Mouse (Mus musculus) heart, embryonic 16.5 days (tissue): ENCODE measurements around the gene 4930432M17Rik. TPM values are rescaled to one million over a fixed set of nuclear protein-coding genes. Genes with fewer than 3 reads are reported as not detected.
A peak's percentile ranks its signal among the peaks of the same experiment; 100 is the strongest.

Source experiments
- ATAC-seq: fragments of 200-750 bp; cut with Nextera tagmentation; replicated peaks from 2 replicates; pipeline ENCODE4 v1.8.0; 2017; ENCODE audit warnings: moderate number of reproducible peaks; ENCODE audit not compliant: insufficient read depth, low FRiP score; ENCODE audit errors: extremely low read depth
- H3K27ac ChIP-seq: fragments of 300-500 bp; sonication (generic); 2 replicates; pipeline ENCODE4 v1.5.1; 2014; ENCODE audit warnings: mild to moderate bottlenecking, low read length, control low read depth, moderate library complexity
- H3K27me3 ChIP-seq: fragments of 300-500 bp; sonication (generic); 2 replicates; pipeline ENCODE4 v1.6.1; 2014; ENCODE audit warnings: low read length, mixed read lengths; ENCODE audit not compliant: control insufficient read depth, insufficient read depth
- H3K36me3 ChIP-seq: fragments of 300-500 bp; sonication (generic); 2 replicates; pipeline ENCODE4 v1.6.1; 2014; ENCODE audit not compliant: control insufficient read depth, insufficient read depth
- H3K4me1 ChIP-seq: fragments of 300-500 bp; sonication (generic); 2 replicates; pipeline ENCODE4 v1.6.1; 2014; ENCODE audit warnings: low read length, mixed read lengths; ENCODE audit not compliant: control insufficient read depth, insufficient read depth
- H3K4me2 ChIP-seq: fragments of 300-500 bp; sonication (generic); 2 replicates; pipeline ENCODE4 v1.6.1; 2014; ENCODE audit warnings: low read depth, mild to moderate bottlenecking, control low read depth, low read length
- H3K4me3 ChIP-seq: fragments of 300-500 bp; sonication (generic); 2 replicates; pipeline ENCODE4 v1.5.1; 2014; ENCODE audit warnings: mild to moderate bottlenecking, control low read depth, low read length
- H3K9ac ChIP-seq: fragments of 300-500 bp; sonication (generic); 2 replicates; pipeline ENCODE4 v1.6.1; 2014; ENCODE audit warnings: low read length, control low read depth
- H3K9me3 ChIP-seq: fragments of 300-500 bp; sonication (generic); replicated peaks from 2 replicates; pipeline ENCODE4 v1.6.1; 2016; ENCODE audit warnings: low read length; ENCODE audit not compliant: control insufficient read depth
- WGBS: fragments of 180-500 bp; shearing (Covaris S2); extraction: QIAGEN DNeasy Blood & Tissue Kit; methylation state at CpG from one replicate; pipeline ENCODE4 v1.1.7; 2014; 5-methylcytosine and 5-hydroxymethylcytosine counted together
- polyA plus RNA-seq: library from polyadenylated mRNA; unstranded; fragments of >200 nt; fragmentation: Nextera tagmentation; extraction: Ambion mirVana; gene quantifications from 2 replicates; pipeline ENCODE4 v1.2.1, GENCODE M21; 2015

Gene 4930432M17Rik
- polyA plus RNA-seq, 1 experiment from 2014 or later, result not detected

- H3K36me3 ChIP-seq, result no peaks in the 10 kb centered on the region
- no peak overlapping the region for H3K4me2 ChIP-seq
- H3K9me3 ChIP-seq, result no peaks in the 10 kb centered on the region
- H3K9ac ChIP-seq, result no peak overlapping the region
- H3K4me3 ChIP-seq, result no peak overlapping the region
- H3K27me3 ChIP-seq, result no peaks in the 10 kb centered on the region
- no peak for ATAC-seq
- WGBS, result 78% methylated on average over 3 of the region's 3 CpGs
- peaks cover 17% of the 10 kb centered on the region for H3K4me1 ChIP-seq
- no peak overlapping the region for H3K27ac ChIP-seq
These were observed 49.1 kb downstream of the 4930432M17Rik start for GRCm38 (mm10) chr3:121719701-121720100.

DNA sequence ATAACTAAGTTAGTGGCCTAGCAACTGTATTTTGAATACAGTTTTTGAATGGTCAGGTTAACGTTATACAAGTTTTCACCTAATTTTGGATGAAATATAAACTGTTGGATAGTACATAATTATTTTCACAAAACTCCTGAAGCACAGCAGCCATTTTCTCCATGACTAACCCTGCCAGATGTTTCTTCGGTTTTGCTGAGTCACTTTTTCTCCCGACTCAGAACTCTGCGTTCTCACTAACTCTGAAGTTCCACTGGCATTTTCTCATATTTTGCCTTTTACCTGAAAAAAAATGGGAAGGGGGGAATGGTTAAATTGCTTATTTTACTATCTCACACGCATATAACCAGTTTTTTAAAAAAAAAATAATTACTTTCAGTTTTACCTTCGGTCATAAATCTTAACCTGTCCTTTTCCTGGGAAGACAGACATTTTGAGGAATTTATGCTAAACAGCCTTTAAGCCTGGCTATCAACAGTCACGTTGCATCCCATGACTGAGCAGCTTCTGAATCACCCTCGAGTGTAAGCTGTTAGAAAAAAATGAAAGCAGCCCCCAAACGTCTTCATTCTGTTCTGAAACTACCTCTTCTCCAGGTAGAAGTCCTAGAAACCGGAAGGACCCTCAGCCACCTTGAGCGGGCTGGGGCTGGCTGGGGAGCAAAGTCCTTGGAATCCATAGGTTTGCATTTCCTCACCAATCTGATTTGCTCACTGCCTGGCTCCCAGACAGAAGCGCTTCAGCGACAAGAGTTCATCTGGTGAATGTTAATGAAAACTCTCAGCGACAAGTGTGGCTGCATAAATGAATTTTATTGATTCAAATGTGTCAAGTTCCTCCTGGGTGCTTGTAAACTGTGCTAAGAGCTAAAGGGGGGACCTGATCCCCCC lies 50.5 kb downstream of the 4930432M17Rik start:
- 50% methylated on average over 14 of the region's 14 CpGs for WGBS
- Histone ChIP-seq H3K4me2 (peak overlapping the region; percentile 22; the same call in 1 of the 2 replicates), H3K4me1 (peaks cover 17% of the 10 kb centered on the region), H3K9me3 (no peaks in the 10 kb centered on the region), H3K9ac (no peak overlapping the region), H3K36me3 (no peaks in the 10 kb centered on the region), H3K27me3 (no peaks in the 10 kb centered on the region), H3K4me3 (no peak overlapping the region), H3K27ac (no peak overlapping the region)
- ATAC-seq, result no peak

GRCm38 (mm10) chr3:121721691-121722070 lies 51.1 kb downstream of the 4930432M17Rik start:
- ATAC-seq, result no peak
- Histone ChIP-seq H3K9me3 (no peaks in the 10 kb centered on the region), H3K4me1 (peaks cover 17% of the 10 kb centered on the region), H3K9ac (no peak overlapping the region), H3K27me3 (no peaks in the 10 kb centered on the region), H3K27ac (no peak overlapping the region), H3K4me3 (no peak overlapping the region), H3K36me3 (no peaks in the 10 kb centered on the region), H3K4me2 (peak overlapping the region; percentile 22; the same call in 1 of the 2 replicates)
- 66% methylated on average over 7 of the region's 7 CpGs for WGBS

DNA sequence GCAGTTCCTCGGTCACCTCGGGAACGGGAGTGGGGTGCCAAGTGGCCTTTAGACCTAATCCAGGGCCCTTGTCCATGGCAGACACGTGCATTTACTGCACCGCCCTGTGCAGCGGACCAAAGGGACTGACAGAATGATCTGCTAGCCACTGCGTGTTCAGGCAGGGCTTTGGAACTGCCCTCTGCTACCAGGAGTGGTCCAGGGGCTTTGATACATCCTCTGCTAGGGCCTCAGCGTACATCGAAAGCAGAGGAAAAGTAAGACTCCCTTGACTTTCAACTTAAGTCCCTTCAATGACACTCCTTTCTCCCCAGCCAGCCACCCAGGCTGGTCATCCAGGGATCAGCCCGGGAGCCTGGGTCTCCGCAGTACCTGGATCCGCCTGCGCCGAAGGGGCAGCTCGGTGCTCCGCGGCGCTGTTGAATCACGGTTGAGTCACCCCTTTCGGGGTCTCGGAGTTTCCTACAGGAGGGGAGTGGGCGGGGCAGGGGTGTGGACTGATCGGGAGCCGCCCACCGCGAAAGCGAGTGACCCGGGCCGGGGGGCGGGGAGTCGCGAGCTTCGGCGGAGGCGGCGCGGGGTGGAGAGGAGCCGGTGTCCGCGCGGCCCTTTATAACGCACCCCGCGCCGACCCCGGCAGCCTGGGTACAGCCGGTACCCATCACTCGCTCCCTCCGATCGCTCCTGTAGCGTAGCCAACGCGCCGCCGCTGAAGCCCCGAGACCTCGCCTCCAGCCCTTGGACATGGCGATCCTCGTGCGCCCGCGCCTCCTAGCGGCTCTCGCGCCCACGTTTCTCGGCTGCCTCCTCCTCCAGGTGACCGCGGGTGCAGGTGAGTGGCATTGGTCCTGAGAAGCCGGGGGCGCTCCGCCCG lies 52.6 kb downstream of the 4930432M17Rik start, which contains the start of gene F3:
Gene F3, plus strand, starts transcription at position 567 of the 874 bp plus-strand sequence.
- H3K4me3 ChIP-seq, result peak within 1 kb of the TSS; percentile 77
- H3K36me3 ChIP-seq, result no peaks in the 10 kb centered on the region
- peak; percentile 82 for ATAC-seq
- peak within 1 kb of the TSS; percentile 70 for H3K27ac ChIP-seq
- no peaks in the 10 kb centered on the region for H3K27me3 ChIP-seq
- peaks cover 17% of the 10 kb centered on the region for H3K4me1 ChIP-seq
- peak within 1 kb of the TSS; percentile 80 for H3K9ac ChIP-seq
- no peaks in the 10 kb centered on the region for H3K9me3 ChIP-seq
- peak within 1 kb of the TSS; percentile 90 for H3K4me2 ChIP-seq
- WGBS, result under 1% methylated on average over 72 of the region's 73 CpGs

- Histone ChIP-seq H3K27me3 (no peaks in the 10 kb centered on the region), H3K9ac (peak overlapping the region; percentile 80), H3K36me3 (no peaks in the 10 kb centered on the region), H3K27ac (no peak overlapping the region), H3K4me1 (peaks cover 17% of the 10 kb centered on the region), H3K4me2 (peak overlapping the region; percentile 90), H3K9me3 (no peaks in the 10 kb centered on the region), H3K4me3 (peak overlapping the region; percentile 77)
- ATAC-seq, result no peak
- WGBS, result 5% methylated on average over 20 of the region's 20 CpGs
These were observed 53.5 kb downstream of the 4930432M17Rik start for GRCm38 (mm10) chr3:121723968-121724524.

DNA sequence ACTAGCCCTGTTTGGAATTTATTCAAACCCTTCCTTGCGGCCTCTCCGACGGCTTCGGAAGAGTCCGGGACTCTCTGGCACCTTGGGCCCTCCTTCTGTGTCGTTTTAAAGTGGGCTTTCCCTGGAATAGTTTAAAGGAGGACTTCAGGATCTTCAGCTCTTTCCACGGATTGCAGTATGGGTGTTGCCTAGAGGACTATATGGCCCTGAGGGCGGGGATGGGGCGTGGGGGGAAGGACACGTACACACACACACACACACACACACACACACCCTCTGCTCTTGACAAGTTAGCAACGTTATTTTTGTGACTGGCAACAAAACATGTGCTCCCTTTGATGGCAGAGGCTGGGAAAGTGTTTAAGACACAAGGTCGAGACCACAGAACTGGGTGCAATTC lies 54.0 kb downstream of the 4930432M17Rik start:
- WGBS, result 28% methylated on average over 12 of the region's 12 CpGs

DNA sequence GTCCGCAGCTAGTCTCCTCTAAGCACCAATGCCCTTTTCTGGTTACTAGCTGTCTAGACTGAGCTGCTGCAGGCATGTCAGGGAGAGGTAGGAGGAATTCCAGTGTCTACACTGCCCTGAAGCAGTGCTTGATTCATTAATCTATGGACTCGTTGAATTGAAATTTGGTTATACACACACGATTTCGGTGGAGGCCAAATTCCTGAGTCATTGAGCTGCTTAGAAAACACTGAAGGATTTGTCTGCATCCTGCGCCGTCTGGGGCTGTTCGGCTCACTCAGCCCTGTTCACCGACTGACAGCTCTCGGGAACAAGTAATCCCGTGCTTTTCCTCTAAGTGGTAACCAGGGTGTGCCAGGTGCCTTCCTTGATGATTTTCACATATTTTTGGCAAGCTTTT lies 55.1 kb downstream of the 4930432M17Rik start:
- Histone ChIP-seq H3K27ac (no peak overlapping the region), H3K4me3 (no peak overlapping the region)

More for the DNA sequence above, 54.0 kb downstream of the 4930432M17Rik start:
- H3K9me3 ChIP-seq, result no peaks in the 10 kb centered on the region
- peak overlapping the region; percentile 80; the same call in 1 of the 2 replicates for H3K9ac ChIP-seq
- peak overlapping the region; percentile 77 for H3K4me3 ChIP-seq
- ATAC-seq, result no peak
- peaks cover 17% of the 10 kb centered on the region for H3K4me1 ChIP-seq
- H3K36me3 ChIP-seq, result no peaks in the 10 kb centered on the region
- H3K27ac ChIP-seq, result no peak overlapping the region
- H3K4me2 ChIP-seq, result peak overlapping the region; percentile 90
- H3K27me3 ChIP-seq, result no peaks in the 10 kb centered on the region

GRCm38 (mm10) chr3:121729678-121730077 lies 59.1 kb downstream of the 4930432M17Rik start:
- Histone ChIP-seq H3K9ac (no peak overlapping the region), H3K4me1 (peaks cover under 1% of the 10 kb centered on the region), H3K4me3 (no peak overlapping the region), H3K27ac (no peak overlapping the region), H3K4me2 (no peak overlapping the region), H3K27me3 (no peaks in the 10 kb centered on the region), H3K36me3 (peaks cover 8% of the 10 kb centered on the region; the same call in 1 of the 2 replicates), H3K9me3 (no peaks in the 10 kb centered on the region)
- no peak for ATAC-seq
- 69% methylated on average over 4 of the region's 4 CpGs for WGBS

More for the DNA sequence above, 55.1 kb downstream of the 4930432M17Rik start:
- Histone ChIP-seq H3K36me3 (no peaks in the 10 kb centered on the region), H3K4me1 (peaks cover 17% of the 10 kb centered on the region), H3K9ac (no peak overlapping the region), H3K4me2 (0 out of 2 replicates have a peak overlapping the region, but pooled peaks have one; percentile 13), H3K9me3 (no peaks in the 10 kb centered on the region), H3K27me3 (no peaks in the 10 kb centered on the region)
- ATAC-seq, result no peak
- 77% methylated on average over 10 of the region's 10 CpGs for WGBS
